Mouse (Mus musculus) frontal cortex, postnatal 25 days (tissue): ENCODE results near the gene Galr2.
A peak's percentile ranks its signal among the peaks of the same experiment; 100 is the strongest.

Experiments
- DNase-seq, 2 experiments: peaks; one replicate each; pipeline ENCODE4 v3.0.0; 2022; ENCODE audit warnings: low spot score in 2 of 2

Galr2 gene

DNA sequence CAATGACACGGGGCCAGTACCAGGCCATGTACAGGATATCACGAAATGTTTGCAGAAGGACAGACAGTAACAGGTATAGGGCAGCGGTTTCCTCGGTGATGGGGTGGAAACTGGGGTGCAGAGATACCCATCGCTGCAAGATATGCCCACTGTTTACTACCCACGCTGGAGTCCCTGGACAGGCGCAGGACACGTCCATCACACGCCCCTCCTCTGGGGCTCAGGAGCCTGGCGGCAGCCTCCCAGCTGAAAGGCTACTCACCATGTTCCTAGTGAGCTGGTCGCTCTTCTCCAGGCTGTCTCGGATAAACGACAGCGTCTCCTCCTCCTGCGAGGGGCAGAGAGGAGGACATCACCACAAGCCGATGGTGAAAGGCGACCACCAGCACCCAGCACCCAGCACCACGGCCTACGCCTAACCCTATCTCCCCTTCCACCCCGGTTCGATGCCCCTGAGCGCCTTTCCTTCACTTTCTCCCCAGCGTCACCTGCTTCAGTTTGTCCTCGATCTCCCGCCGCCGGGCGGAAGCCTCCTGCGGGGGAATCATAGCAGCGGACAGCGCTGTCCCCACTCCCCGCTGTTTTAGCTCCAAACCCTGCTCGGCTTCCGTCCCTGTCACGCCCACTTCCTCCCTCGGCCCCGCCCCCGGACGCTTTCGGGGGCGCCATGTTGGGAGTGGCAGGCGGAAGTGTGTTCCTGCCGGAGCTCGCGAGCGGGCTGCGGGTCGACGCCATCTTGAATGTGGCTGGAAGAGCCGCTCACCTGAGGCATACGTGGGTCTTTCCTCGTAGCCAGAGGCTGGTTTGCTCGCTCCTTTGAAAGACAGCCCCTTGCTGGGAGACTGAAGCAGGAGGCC is 25.6 kb downstream of the Galr2 start:
- peak; percentile 67 to 87 for DNase-seq

DNA sequence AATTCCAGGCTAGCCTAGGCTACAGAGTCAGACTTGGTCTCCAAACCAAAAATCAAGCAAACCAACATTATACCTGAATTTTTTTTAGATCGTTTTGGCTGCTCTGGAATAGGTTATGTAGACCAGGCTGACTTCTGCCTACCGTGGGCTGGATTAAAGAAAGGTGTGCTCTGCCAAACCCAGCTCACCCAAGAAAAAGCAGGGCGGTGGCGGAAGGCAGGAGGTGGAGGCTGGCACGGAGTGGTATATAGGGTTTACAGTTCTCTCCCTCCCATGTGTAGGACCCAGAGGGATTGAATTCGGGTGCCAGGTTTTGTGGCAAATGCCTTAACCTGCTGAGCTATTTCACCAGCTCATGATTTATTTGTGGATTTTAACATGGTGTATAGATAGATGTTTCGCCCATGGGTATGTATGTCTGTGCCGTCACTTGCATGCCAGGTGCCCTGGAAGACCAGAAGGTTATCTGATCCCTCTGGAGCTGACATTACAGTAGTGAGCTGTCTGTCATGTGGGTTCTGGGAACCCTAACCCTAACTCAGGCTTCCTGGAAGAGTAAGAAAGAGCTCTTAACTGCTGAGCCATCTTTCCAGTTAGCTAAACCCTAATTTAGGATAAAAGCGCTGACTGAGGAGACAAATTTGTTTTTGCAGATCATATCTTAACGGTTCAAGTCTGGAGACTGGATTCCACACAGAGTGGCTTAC is 26.4 kb downstream of the Galr2 start, which contains the start of gene Exoc7:
Gene Exoc7, minus strand, starts transcription at position 215 of the 707 bp plus-strand sequence.
- DNase-seq: no peak

DNA sequence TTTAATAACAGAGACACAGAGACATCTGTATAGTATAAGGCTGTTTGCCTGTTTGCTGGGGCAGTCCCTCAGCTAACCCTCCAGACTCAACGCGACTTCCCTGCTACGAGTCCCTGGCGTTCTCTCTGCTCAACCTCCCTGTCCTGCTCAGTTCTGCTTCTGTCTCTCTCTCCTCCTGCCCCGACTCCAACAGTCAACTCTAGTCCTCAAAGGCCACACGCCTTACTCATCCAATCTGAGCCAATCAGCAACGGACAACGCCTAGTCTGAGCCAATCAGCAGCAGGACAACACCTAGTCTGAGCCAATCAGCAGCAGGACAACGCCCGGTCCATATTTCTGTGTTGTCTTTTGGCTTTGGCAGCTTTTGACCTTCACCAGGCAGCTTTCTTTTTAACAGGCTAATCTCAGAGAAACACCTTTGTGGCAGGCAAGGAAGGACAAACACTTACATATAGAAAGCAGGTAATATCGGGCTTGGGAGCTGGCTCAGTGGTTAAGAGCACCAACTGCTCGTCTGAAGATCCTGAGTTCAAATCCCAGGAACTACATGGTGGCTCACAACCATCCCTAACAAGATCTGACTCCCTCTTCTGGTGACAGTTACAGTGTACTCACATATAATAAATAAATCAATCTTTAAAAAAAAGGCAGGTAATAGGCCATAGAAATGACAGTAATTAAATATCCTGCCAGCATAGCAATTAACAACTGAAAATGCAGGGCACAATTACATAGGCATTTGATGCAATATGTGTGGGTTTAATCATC is 27.2 kb downstream of the Galr2 start:
- DNase-seq: no peak

DNA sequence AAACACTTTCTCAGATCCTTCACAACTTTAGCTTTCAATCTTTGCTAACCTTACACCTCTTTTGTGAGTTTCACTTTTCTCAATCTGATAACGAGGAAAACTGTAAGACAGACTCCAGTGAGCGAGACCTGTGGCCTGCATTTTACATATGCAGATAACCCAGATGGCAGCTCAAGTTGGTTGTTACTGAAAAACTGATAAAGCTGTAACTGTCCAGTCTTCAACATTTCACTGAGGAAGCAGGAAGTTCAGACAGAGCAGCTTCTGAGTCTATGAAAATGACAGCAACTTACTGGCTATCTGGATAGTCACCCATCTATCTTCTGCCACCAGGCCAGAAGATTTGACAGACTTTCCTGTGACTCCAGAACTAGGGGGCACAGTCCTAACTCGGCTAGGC is 28.9 kb downstream of the Galr2 start:
- no peak for DNase-seq

DNA sequence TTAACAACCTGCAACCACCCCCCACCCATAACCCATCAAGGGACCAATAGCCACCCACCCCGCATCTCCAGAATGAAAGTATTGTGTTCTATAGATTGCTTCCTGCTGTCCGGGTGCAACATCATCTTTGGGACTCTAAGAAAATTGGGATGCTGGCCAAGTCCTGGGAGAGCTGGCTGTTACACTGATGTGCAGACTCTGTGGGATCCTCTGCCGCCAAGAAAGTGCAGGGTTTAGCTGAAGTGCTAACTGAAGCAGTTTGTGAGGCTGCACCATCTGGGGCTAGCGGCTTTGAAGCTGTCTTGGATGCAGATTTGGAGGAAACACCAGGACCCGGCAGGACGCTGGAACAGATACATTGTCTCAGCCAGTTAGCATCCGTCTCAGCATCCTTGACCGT is 30.4 kb downstream of the Galr2 start:
- no peak for DNase-seq

DNA sequence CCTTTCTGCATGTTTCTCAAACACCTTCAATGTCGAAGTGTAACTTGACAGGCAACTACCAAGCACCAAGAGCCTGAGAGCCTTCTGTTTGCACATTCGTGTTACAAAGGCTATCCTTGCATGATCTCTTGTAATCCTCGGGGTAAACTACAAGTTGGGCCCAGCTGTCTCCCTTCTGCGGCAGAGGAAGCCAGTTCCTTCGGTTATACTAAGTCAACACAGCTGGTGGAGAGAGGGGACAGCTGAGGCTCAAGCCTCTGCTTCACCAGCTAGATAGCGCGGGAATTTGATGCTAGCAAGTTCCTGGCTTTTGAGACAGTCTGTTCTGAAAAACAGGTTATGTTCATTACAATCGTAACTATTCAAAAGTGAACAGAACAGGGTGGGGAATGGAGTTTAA is 31.6 kb downstream of the Galr2 start:
- DNase-seq: no peak

DNA sequence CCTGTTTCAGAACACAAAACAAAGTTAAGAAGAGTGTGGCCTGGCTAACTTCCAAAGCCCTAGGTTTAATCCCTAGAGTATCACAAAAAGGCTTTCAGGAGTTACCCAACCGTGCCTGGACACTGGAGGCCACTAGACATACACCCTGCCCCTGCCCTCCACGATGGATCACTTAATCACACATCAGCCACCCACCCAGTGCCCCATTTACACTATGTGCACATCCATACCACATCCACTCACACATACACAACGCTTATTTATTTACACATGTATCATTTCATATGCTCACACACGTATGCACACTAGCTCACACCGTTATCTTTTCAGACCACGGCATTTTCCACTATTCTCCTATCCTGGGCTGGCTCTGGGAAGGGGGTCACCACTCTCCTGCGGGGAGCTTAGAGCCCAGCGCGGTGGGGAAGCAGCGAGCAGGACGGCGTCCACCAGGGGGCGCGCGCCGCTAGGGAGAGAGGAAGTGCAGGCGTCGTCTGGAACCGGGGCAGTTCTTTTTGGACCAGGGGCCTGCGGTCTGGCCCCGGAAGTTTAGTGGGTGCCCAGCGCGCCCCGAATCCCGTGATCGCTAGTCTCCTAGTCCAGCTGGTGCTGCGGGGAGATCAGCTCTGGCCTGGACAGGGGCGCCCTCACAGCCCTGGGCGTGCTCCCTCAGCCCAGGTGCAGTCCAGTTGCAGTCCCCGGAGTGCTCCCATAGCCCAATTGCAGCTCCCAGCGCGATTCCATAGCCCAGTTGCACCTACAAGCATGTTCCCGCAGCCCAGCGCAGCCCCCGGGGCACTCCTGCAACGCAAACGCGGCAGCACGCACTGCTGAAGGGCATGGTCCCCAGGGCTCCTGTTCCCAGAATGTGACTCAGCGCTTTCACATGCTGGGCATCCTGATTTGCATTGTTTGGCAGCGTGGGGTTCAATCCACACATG is 38.2 kb downstream of the Galr2 start:
- peak; percentile 76 to 78 for DNase-seq

DNA sequence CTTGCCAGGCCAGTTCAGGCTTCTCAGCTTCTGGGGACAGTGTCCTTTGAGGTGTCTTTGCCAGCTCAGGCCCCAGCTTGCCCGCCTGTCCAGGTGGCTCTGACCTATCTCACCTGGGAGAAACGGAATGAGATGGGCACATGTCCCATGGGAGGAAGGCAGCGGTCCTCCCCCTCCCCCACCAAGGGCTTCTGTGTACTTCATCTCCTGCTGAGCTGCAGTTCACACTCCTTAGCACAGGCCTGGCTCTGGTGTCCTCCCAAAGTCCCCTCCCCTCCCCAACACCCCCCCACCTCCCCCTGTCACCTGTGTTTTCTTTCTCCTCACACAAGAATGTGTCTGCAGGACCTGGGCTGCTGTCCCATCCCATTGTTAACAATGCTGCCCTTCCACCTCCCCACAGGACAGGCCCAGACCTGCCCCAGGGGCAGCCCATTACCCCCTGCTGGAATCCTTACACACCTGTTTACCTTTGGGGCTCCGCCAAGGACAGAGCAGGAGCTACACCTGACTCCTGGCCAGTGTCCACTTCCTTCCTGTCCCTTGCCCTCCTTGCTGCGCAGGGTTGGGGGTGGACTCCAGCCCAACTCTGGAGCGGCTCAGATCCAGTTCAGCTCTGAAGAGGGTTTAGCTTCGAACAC is 46.3 kb downstream of the Galr2 start:
- DNase-seq: no peak

DNA sequence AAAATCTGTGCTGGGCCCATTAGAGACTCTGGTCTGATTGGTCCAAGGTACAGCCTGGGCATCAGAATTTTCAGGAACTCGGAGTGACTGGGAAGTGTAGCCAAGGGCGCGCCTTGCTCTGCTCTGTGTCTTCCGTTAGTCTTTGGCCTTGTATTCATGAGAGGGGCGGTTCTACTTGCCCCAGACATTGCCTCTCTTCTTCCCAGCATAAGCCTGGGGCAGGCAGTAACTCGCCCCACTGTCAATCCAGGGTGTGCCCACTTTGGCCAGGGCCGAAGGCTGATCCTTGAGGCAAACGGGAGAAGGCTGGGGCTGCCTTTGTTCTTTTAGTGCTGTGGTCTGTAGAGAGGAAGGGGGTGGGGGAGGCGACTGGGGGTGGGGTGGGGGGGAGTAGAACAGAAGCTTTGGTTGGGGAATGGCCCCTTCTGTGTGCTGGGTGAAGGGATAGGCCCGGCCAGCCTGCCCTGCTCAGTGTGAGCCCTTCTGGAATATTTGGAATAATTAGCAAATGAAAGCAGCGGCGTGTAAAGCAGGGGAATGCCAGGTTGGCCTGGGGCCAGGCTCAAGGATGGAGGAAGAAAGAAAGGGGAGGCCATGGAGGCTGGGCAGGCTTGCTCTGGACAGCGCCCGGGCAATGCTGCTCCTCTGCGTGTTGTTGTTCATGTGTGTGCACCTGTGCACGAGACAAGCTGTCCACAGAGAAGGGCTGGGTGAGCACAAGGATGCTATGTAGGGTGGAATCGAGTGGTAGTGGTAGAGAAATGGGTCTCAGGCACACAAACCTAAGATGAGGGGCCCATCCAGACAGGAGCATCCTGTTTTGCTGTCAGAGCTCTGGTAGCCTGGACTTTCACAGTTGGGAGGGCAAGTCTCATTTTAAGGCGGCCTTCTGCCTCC is 48.8 kb downstream of the Galr2 start:
- DNase-seq: no peak

DNA sequence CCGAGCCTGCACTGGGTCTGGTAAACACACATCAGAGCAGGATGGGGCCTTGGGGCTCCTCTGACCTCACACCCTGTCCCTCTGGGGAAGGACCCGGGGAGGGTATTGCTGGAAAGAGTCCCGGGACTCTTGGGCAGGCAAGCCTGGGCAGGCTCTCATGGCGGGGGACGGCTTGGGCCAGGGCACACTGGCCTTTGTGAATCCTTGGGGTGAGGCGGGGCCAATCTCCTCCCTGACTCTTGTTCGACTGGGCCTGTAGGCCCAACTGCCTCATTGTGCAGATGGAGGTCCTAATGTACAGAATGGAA is 49.4 kb downstream of the Galr2 start:
- DNase-seq: no peak

DNA sequence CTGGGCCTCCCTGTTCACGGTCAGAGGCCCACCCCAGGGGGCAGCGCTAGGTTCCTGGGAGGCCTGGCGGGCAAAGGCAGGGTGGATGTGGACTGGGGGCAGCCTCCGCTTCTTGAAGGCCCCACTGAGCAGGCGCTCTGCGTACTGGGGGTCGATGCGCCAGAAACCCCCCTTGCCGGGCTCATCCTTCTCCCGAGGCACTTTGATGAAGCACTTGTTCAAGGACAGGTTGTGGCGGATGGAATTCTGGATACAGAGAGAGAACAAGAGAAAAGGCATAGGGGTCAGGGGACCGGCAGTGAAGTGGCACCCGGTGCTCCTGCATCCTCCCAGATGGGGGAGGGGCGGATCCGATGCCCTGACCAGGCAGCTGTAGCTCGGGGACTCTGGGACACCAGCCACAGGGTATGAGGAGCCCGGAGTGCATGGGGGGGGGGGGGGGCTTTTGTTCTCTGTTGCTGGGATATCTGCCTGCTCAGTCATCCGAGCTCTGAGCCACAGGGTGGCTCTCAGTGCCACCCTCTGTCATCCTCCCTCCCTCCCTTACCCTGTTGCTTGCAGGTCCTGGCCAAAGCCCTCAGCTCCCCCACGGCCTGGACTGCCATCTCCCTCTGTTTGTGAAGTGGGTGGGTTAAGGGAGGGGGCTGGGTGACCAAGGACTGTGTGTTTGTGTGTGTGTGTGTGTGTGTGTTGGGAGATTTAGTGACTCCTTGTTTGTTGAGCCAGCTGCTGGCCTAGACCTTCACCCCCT is 51.7 kb downstream of the Galr2 start:
- DNase-seq: no peak

DNA sequence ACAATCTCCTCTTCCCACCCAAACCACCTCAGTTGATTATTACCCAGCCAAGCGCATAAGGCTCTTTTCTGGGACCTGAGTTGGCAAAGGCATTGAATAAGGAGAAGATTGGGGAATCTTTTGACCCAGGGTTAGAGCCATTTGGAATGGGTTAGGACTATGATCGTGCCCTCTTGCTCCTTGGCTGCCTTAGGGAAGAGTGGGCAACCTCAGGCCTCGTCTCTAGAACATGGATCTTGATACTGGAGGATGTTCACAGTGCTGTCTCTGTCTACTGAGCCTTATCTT is 52.2 kb downstream of the Galr2 start:
- DNase-seq: no peak
